Mouse (Mus musculus) stomach, postnatal 0 days (tissue): ENCODE results near the gene Palld. TPM values are rescaled to one million over a fixed set of nuclear protein-coding genes. Genes with fewer than 3 reads are reported as not detected.
A peak's percentile ranks its signal among the peaks of the same experiment; 100 is the strongest.

ENCODE experiments used
- ATAC-seq: fragments of 200-750 bp; cut with Nextera tagmentation; 2 replicates; pipeline ENCODE4 v1.8.0; 2017; ENCODE audit not compliant: low FRiP score, low TSS enrichment
- DNase-seq: peaks from one replicate; pipeline ENCODE4 v3.0.0-alpha.2; 2016; ENCODE audit warnings: low spot score
- H3K27ac ChIP-seq: fragments of 300-500 bp; sonication (generic); replicated peaks from 2 replicates; pipeline ENCODE4 v1.5.1; 2014; ENCODE audit warnings: mild to moderate bottlenecking, control low read depth
- H3K27me3 ChIP-seq: fragments of 300-500 bp; sonication (generic); 2 replicates; pipeline ENCODE4 v1.6.1; 2014; ENCODE audit warnings: low read length; ENCODE audit not compliant: control insufficient read depth, insufficient read depth
- H3K36me3 ChIP-seq: fragments of 300-500 bp; sonication (generic); 2 replicates; pipeline ENCODE4 v1.6.1; 2014; ENCODE audit warnings: low read length, mixed read lengths; ENCODE audit not compliant: control insufficient read depth, insufficient read depth
- H3K4me1 ChIP-seq: fragments of 300-500 bp; sonication (generic); replicated peaks from 2 replicates; pipeline ENCODE4 v1.6.1; 2014; ENCODE audit warnings: antibody characterized with exemption; ENCODE audit not compliant: control insufficient read depth, insufficient read depth
- H3K4me2 ChIP-seq: fragments of 300-500 bp; sonication (generic); replicated peaks from 2 replicates; pipeline ENCODE4 v1.6.1; 2014; ENCODE audit warnings: low read depth, mild to moderate bottlenecking, control low read depth, moderate library complexity
- H3K4me3 ChIP-seq: fragments of 300-500 bp; sonication (generic); 2 replicates; pipeline ENCODE4 v1.5.1; 2014; ENCODE audit warnings: low read depth, low read length, control low read depth
- H3K9ac ChIP-seq: fragments of 300-500 bp; sonication (generic); 2 replicates; pipeline ENCODE4 v1.6.1; 2014; ENCODE audit warnings: mild to moderate bottlenecking, low read length, control low read depth, mixed read lengths
- H3K9me3 ChIP-seq: fragments of 300-500 bp; sonication (generic); 2 replicates; pipeline ENCODE4 v1.6.1; 2016; ENCODE audit warnings: low read length; ENCODE audit not compliant: control insufficient read depth
- CTCF ChIP-seq: IDR thresholded peaks from 2 replicates; pipeline ENCODE4 v1.5.1; 2016; ENCODE audit warnings: antibody characterized with exemption, low read depth, mild to moderate bottlenecking, moderate library complexity
- EP300 ChIP-seq: optimal IDR thresholded peaks from 2 replicates; pipeline ENCODE3; 2016; ENCODE audit warnings: antibody characterized with exemption
- WGBS: fragments of 180-500 bp; shearing (Covaris S2); extraction: QIAGEN DNeasy Blood & Tissue Kit; methylation state at CpG from one replicate; pipeline ENCODE4 v1.1.7; 2014; 5-methylcytosine and 5-hydroxymethylcytosine counted together
- polyA plus RNA-seq: library from polyadenylated mRNA; unstranded; fragments of >200 nt; fragmentation: Nextera tagmentation; extraction: Ambion mirVana; gene quantifications from 2 replicates; pipeline ENCODE4 v1.2.1, GENCODE M21; 2015

The Palld gene
- polyA plus RNA-seq, 1 experiment from 2014 or later, result 71.0 TPM

- H3K4me2 ChIP-seq, result no peak overlapping the region
- no peaks in the 10 kb centered on the region for H3K4me1 ChIP-seq
- no peak overlapping the region for H3K9ac ChIP-seq
- ATAC-seq, result 0 out of 2 replicates have a peak, but pooled peaks have one; percentile 10
- TF ChIP-seq EP300 (no peak), CTCF (no peak)
- DNase-seq, result no peak
- no peaks in the 10 kb centered on the region for H3K27me3 ChIP-seq
- peak overlapping the region; percentile 25; the same call in 1 of the 2 replicates for H3K27ac ChIP-seq
- no peaks in the 10 kb centered on the region for H3K9me3 ChIP-seq
- no peaks in the 10 kb centered on the region for H3K36me3 ChIP-seq
- no peak overlapping the region for H3K4me3 ChIP-seq
- 63% methylated on average over 9 of the region's 9 CpGs for WGBS
These were observed 426.3 kb downstream of the Palld start for GRCm38 (mm10) chr8:61476160-61476559.

GRCm38 (mm10) chr8:61475251-61475673, 427.2 kb downstream of the Palld start:
- Histone ChIP-seq H3K36me3 (no peaks in the 10 kb centered on the region), H3K4me3 (no peak overlapping the region), H3K9me3 (no peaks in the 10 kb centered on the region), H3K27me3 (no peaks in the 10 kb centered on the region), H3K4me1 (no peaks in the 10 kb centered on the region), H3K9ac (no peak overlapping the region), H3K4me2 (no peak overlapping the region), H3K27ac (no peak overlapping the region)
- ATAC-seq, result peak; percentile 81
- 31% methylated on average over 6 of the region's 6 CpGs for WGBS
- TF ChIP-seq CTCF (no peak), EP300 (no peak)
- DNase-seq, result peak; percentile 50

DNA sequence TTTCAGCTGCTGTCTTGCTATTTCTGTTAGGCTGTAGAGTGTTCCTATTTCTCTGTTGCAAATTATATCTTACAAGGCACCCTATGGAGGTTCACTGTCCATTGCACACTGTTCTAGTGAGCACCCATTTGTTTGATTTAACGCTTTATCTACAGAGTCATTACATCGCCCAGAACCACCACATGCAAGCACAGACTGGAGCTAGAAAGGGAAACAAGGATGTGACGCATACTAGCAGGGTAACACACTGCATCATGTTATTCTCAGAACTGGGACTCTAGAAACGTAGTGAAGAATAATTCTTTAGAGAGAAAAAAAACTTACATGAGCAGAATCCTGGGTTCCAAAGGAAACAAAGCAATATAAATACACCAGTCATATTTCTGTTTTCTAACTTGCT, 432.3 kb downstream of the Palld start:
- no peak for TF ChIP-seq CTCF
- no peak for TF ChIP-seq EP300
- DNase-seq, result no peak
- H3K36me3 ChIP-seq, result no peaks in the 10 kb centered on the region
- no peak overlapping the region for H3K4me2 ChIP-seq
- ATAC-seq, result no peak
- H3K4me1 ChIP-seq, result no peaks in the 10 kb centered on the region
- no peak overlapping the region for H3K9ac ChIP-seq
- H3K9me3 ChIP-seq, result no peaks in the 10 kb centered on the region
- no peak overlapping the region for H3K27ac ChIP-seq
- H3K27me3 ChIP-seq, result no peaks in the 10 kb centered on the region
- WGBS, result 88% methylated on average over 4 of the region's 4 CpGs
- no peak overlapping the region for H3K4me3 ChIP-seq

- no peak for DNase-seq
- no peak for ATAC-seq
- Histone ChIP-seq H3K9ac (no peak overlapping the region), H3K27ac (no peak overlapping the region), H3K4me1 (no peaks in the 10 kb centered on the region), H3K4me3 (no peak overlapping the region), H3K27me3 (no peaks in the 10 kb centered on the region), H3K36me3 (no peaks in the 10 kb centered on the region), H3K9me3 (no peaks in the 10 kb centered on the region), H3K4me2 (no peak overlapping the region)
- WGBS, result 89% methylated on average over 3 of the region's 3 CpGs
- TF ChIP-seq EP300 (no peak), CTCF (no peak)
These were observed 435.0 kb downstream of the Palld start for GRCm38 (mm10) chr8:61467553-61467815.

DNA sequence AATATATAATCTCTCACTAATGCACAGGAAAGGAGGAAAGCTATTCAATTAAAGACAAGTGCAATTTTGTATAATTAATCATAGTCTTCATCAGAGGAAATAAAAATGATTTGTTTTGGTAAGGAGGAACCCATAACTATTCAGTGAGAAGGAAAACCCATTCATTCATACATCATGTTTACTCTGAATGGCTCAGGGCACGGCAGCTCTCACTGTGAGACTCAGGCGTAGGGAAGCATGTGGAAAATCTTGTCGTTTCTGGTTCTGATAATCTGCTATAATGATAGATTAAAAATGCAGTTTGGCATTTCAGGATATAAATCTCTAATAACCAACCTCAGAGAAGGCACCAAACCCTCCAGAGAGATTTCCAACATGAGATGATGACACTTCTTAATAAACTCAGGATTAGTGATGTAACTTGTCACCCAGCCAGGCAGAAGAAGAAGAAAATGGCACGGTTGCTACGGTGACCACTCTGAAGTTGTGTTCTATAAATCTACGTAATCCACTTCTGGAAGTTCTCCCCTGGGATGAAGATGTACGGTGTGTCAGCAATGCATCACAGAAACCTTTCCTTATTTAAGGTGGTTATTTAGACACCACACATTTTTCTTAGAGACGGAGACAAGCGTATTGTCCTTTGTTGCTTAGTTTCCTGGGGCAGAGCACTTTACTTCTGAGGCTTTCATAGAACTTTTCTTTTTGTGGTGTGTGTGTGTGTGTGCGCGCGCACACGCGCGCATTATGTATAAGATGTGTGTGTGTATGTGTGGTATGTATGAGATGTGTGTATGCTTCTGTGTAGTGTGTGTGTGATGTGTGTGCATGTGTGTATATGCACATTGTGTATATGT, 435.6 kb downstream of the Palld start:
- ATAC-seq (no peak), DNase-seq (no peak)
- TF ChIP-seq CTCF (no peak), EP300 (no peak)
- 70% methylated on average over 15 of the region's 15 CpGs for WGBS
- Histone ChIP-seq H3K4me3 (no peak overlapping the region), H3K27me3 (no peaks in the 10 kb centered on the region), H3K36me3 (no peaks in the 10 kb centered on the region), H3K4me2 (no peak overlapping the region), H3K4me1 (no peaks in the 10 kb centered on the region), H3K9me3 (no peaks in the 10 kb centered on the region), H3K27ac (no peak overlapping the region), H3K9ac (no peak overlapping the region)

GRCm38 (mm10) chr8:61464393-61464792, 438.1 kb downstream of the Palld start:
- H3K27ac ChIP-seq, result no peak overlapping the region
- WGBS, result 77% methylated on average over 2 of the region's 2 CpGs
- H3K4me3 ChIP-seq, result no peak overlapping the region

More at GRCm38 (mm10) chr8:61464393-61464792, 438.1 kb downstream of the Palld start:
- no peaks in the 10 kb centered on the region for H3K36me3 ChIP-seq
- H3K27me3 ChIP-seq, result no peaks in the 10 kb centered on the region
- TF ChIP-seq CTCF (no peak), EP300 (no peak)
- H3K9ac ChIP-seq, result no peak overlapping the region
- no peaks in the 10 kb centered on the region for H3K4me1 ChIP-seq
- ATAC-seq (no peak), DNase-seq (no peak)
- H3K4me2 ChIP-seq, result no peak overlapping the region
- H3K9me3 ChIP-seq, result no peaks in the 10 kb centered on the region
